Mouse (Mus musculus) cerebellum, adult 2 months (tissue): ENCODE measurements around the gene P2rx1.

Source experiments
- CTCF ChIP-seq: fragments of 200-500 bp; IDR thresholded peaks from 2 replicates; pipeline ENCODE4 v1.5.1; 2011; ENCODE audit warnings: low read depth, mild to moderate bottlenecking, control low read depth, low read length, moderate library complexity, borderline replicate concordance; ENCODE audit not compliant: insufficient read depth
- POLR2A ChIP-seq: fragments of 200-500 bp; IDR thresholded peaks from 2 replicates; pipeline ENCODE4 v1.6.1; 2011; ENCODE audit warnings: low read length, control low read depth, borderline replicate concordance; ENCODE audit not compliant: insufficient read depth

DNA sequence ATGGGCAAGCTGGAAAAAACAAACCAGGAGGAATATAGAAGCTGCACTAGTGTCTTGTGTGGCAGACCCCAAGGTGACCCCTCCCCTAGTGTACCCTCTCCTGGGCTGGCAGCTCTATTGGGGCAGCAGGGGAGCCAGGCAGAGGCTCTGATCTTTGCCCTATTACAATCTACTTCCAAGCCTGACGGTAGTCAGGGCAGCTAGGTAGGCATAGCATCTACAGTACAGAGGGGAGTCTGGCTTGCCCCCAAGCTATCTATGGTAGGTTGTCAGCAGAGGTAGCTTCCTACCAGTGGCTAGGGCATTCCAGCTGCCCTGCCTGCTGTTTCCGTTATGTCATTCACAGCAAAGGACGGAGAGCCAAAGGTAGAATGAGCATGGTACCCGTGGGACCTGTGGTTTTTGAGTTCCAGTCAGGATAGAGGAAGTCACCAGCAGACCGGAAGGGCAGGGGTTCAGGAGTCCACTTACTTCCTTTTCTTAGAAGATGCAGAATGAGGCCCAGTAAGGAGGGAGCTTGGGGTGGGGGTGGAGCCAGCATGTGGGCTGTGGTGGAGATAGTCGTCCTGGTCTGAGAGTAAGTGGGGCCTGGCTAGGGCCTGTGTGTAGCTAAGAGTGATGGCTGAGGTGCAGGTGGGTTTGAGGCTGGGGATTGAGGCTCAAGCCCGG, 25.5 kb downstream of the P2rx1 start:
- TF ChIP-seq POLR2A (no peak), CTCF (no peak)
